Mouse (Mus musculus) neural tube, embryonic 11.5 days (tissue): Measurements from ENCODE around the gene Tmem200b. TPM values are rescaled to one million over a fixed set of nuclear protein-coding genes. Genes with fewer than 3 reads are reported as not detected.
A peak's percentile ranks its signal among the peaks of the same experiment; 100 is the strongest.

Experiments used
- ATAC-seq: fragments of 200-750 bp; cut with Nextera tagmentation; 2 replicates; pipeline ENCODE4 v1.8.0; 2017; ENCODE audit warnings: moderate number of reproducible peaks, mild to moderate bottlenecking, moderate TSS enrichment, moderate library complexity; ENCODE audit not compliant: insufficient read depth, low FRiP score, low TSS enrichment
- DNase-seq: peaks from one replicate; pipeline ENCODE4 v3.0.0-alpha.2; 2015; ENCODE audit warnings: low spot score
- H3K27ac ChIP-seq: fragments of 300-500 bp; sonication (generic); 2 replicates; pipeline ENCODE4 v1.5.1; 2014; ENCODE audit warnings: low read depth, mild to moderate bottlenecking, low read length
- H3K27me3 ChIP-seq: fragments of 300-500 bp; sonication (generic); 2 replicates; pipeline ENCODE4 v1.6.1; 2014; ENCODE audit warnings: mild to moderate bottlenecking, low read length, mixed read lengths; ENCODE audit not compliant: control insufficient read depth, insufficient read depth
- H3K36me3 ChIP-seq: fragments of 300-500 bp; sonication (generic); 2 replicates; pipeline ENCODE4 v1.6.1; 2014; ENCODE audit warnings: mild to moderate bottlenecking, low read length, moderate library complexity, mixed read lengths; ENCODE audit not compliant: control insufficient read depth, insufficient read depth
- H3K4me1 ChIP-seq: fragments of 300-500 bp; sonication (generic); 2 replicates; pipeline ENCODE4 v1.6.1; 2014; ENCODE audit warnings: low read length, mixed read lengths; ENCODE audit not compliant: control insufficient read depth, insufficient read depth
- H3K4me2 ChIP-seq: fragments of 300-500 bp; sonication (generic); 2 replicates; pipeline ENCODE4 v1.6.1; 2014; ENCODE audit warnings: low read depth, mild to moderate bottlenecking, moderate library complexity
- H3K4me3 ChIP-seq: fragments of 300-500 bp; sonication (generic); 2 replicates; pipeline ENCODE4 v1.5.1; 2014; ENCODE audit warnings: low read depth, low read length
- H3K9ac ChIP-seq: fragments of 300-500 bp; sonication (generic); 2 replicates; pipeline ENCODE4 v1.6.1; 2014; ENCODE audit warnings: mild to moderate bottlenecking, low read length
- H3K9me3 ChIP-seq: fragments of 300-500 bp; sonication (generic); 2 replicates; pipeline ENCODE4 v1.6.1; 2016; ENCODE audit warnings: low read length; ENCODE audit not compliant: control insufficient read depth
- WGBS: fragments of 180-500 bp; shearing (Covaris S2); extraction: QIAGEN DNeasy Blood & Tissue Kit; methylation state at CpG from one replicate; pipeline ENCODE4 v1.1.7; 2014; 5-methylcytosine and 5-hydroxymethylcytosine counted together
- polyA plus RNA-seq: library from polyadenylated mRNA; unstranded; fragments of >200 nt; fragmentation: Nextera tagmentation; extraction: Ambion mirVana; gene quantifications from 2 replicates; pipeline ENCODE4 v1.2.1, GENCODE M21; 2014

The Tmem200b gene
- polyA plus RNA-seq, 1 experiment from 2014 or later: 1.4 TPM

DNA sequence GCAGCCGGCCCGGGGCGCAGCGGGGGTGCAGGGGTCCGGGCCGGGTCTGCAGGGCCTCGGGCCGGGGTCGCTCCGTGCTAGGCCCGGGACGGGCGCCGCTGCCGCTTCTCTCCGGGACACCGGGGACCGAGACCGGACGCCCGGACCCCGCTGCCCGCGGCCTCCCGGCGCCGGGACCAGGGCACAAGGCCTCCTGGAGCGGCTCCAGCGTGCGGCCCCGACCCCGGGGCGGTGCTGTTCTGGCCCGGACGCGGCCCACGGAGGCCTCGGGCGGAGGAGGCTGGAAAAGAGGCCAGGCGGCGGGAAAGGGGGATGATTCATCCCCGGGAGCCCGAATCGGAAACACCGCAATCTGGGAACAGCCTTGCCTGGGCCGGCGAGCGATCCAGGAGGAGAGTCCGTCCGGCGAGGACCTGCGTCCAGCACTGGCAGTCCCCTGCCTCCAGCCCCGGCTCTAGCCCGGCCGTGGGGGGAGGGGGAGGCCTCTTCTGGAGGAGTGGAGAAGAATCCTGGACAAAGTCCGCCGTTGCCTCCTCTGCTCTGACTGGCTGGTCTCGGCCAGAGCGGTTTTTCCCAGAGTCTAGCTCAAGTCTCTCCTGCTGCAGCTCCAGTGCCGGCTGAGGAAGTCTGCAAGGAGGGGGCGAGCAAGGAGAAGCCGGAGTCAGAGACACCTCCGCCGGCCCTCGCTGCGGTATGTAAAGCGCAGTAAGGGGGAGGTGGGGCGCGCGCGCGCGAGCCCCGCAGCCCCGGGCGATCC lies 798 bp upstream of the Tmem200b start:
- Histone ChIP-seq H3K9me3 (no peaks in the 10 kb centered on the region), H3K4me1 (peaks cover 46% of the 10 kb centered on the region), H3K27me3 (peaks cover 59% of the 10 kb centered on the region), H3K36me3 (peaks cover 5% of the 10 kb centered on the region), H3K4me2 (peak overlapping the region; percentile 72), H3K27ac (peak overlapping the region; percentile 53), H3K4me3 (peak overlapping the region; percentile 50), H3K9ac (peak overlapping the region; percentile 52)
- whole genome bisulfite sequencing: under 1% methylated on average over 75 of the region's 76 CpGs
- DNase-seq: peak; percentile 74
- no peak for ATAC-seq

DNA sequence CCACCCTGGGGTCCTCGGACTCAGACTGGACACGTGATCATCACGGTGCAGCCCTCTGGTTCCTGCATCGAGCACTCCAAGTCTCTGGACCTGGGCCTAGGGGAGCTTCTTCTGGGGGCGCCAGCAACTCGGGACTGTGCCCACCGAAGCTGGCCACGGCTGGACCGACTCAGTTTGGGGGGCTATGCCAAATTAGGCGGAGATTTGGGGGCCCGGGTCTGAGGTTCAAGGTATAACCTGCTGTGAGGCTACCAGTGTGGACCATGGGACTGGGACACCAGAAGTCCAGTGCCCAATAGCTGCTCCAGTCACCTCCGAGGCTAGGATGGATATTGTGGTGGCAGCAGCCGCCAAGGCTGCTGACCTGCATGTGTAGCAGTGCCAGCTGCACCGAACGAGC lies 833 bp downstream of the Tmem200b start:
- peak overlapping the region; percentile 52 for H3K9ac ChIP-seq
- H3K4me3 ChIP-seq: peak overlapping the region; percentile 50
- peaks cover 41% of the 10 kb centered on the region for H3K4me1 ChIP-seq
- WGBS: 52% methylated on average over 15 of the region's 15 CpGs
- no peak overlapping the region for H3K27ac ChIP-seq
- DNase-seq (no peak), ATAC-seq (no peak)
- no peaks in the 10 kb centered on the region for H3K9me3 ChIP-seq
- H3K36me3 ChIP-seq: peaks cover 5% of the 10 kb centered on the region
- H3K27me3 ChIP-seq: peaks cover 54% of the 10 kb centered on the region
- peak overlapping the region; percentile 72 for H3K4me2 ChIP-seq

GRCm38 (mm10) chr4:131924096-131924810 lies 2.7 kb downstream of the Tmem200b start:
- Histone ChIP-seq H3K27ac (no peak overlapping the region), H3K9ac (no peak overlapping the region), H3K4me1 (peaks cover 31% of the 10 kb centered on the region), H3K4me3 (no peak overlapping the region), H3K36me3 (peaks cover 8% of the 10 kb centered on the region), H3K9me3 (no peaks in the 10 kb centered on the region), H3K4me2 (no peak overlapping the region), H3K27me3 (peaks cover 53% of the 10 kb centered on the region)
- 81% methylated on average over 6 of the region's 6 CpGs for WGBS
- no peak for DNase-seq
- no peak for ATAC-seq

- ATAC-seq: no peak
- 92% methylated on average over 6 of the region's 6 CpGs for WGBS
- Histone ChIP-seq H3K27ac (no peak overlapping the region), H3K4me3 (no peak overlapping the region), H3K9ac (no peak overlapping the region), H3K4me1 (no peaks in the 10 kb centered on the region), H3K27me3 (peaks cover 6% of the 10 kb centered on the region; the same call in 1 of the 2 replicates), H3K4me2 (no peak overlapping the region), H3K36me3 (peaks cover 12% of the 10 kb centered on the region), H3K9me3 (no peaks in the 10 kb centered on the region)
- DNase-seq: no peak
Measured at GRCm38 (mm10) chr4:131929146-131929545, 7.6 kb downstream of the Tmem200b start.

DNA sequence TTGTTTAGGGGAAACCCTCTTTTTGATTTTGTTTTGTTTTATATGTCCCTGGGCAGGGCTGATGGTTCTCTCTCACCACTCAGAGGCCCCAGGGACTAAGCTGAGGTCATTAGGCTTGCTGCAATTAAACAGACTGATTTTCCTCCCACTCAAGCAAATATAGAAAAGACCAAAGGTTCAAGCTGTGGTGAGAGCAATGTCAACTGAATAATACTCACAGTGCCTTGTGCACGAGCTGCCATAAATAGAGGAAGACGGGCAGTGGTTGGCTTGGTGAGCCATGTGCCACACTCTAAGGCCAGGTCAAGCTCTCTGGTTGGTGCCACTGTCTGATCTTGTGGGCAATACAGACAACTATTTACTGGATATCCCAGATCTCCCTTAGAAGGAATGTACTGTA lies 17.9 kb downstream of the Tmem200b start:
- Histone ChIP-seq H3K4me2 (no peak overlapping the region), H3K27ac (no peak overlapping the region), H3K4me1 (no peaks in the 10 kb centered on the region), H3K9me3 (no peaks in the 10 kb centered on the region), H3K36me3 (no peaks in the 10 kb centered on the region; the same call in none of the 2 replicates), H3K9ac (no peak overlapping the region), H3K4me3 (no peak overlapping the region), H3K27me3 (no peaks in the 10 kb centered on the region)
- 95% methylated on average over 2 of the region's 2 CpGs for WGBS
- DNase-seq (no peak), ATAC-seq (no peak)

DNA sequence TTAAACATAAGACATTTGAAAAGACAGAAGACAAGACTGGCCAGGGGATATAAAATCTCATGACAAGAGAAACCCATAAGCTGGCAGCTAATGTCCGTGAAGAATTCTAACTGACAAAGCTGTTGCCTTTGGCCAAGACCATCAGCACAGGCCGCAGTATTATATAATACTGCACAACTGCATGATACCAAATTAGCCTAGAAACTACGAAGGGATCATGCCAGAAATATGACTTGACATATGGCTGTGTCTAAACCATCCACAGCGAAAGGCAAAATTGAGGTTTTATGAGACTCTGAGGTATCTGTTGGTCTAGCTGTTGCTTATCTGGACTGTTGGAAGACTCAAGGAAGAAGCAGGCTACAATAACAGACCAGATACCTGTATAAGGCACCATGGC lies 19.3 kb downstream of the Tmem200b start:
- 96% methylated on average over 4 of the region's 4 CpGs for whole genome bisulfite sequencing
- Histone ChIP-seq H3K4me3 (no peak overlapping the region), H3K4me1 (no peaks in the 10 kb centered on the region), H3K9ac (no peak overlapping the region), H3K36me3 (no peaks in the 10 kb centered on the region), H3K27me3 (no peaks in the 10 kb centered on the region), H3K4me2 (no peak overlapping the region), H3K9me3 (no peaks in the 10 kb centered on the region), H3K27ac (no peak overlapping the region)
- DNase-seq (no peak), ATAC-seq (no peak)

DNA sequence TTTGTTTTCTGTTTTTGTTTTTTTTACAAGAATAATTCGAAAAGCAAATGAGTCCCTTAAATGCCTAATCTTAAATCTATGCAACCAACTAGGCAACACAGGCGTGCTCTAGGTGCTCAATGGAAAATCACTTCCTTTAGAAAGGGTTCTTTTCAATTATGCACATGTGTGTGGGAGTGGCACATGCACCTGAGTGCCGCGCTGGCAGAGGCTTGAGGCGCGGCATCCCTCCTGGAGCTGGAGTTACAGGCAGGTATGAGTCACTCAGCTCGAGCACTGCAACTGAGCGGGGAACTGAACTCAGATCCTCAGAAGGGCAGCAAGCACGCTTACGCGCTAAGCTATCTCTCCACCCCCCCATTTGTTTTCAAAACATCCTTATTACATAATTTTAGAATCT lies 26.3 kb downstream of the Tmem200b start:
- Histone ChIP-seq H3K27ac (no peak overlapping the region), H3K36me3 (no peaks in the 10 kb centered on the region), H3K4me2 (no peak overlapping the region), H3K27me3 (no peaks in the 10 kb centered on the region), H3K9me3 (no peaks in the 10 kb centered on the region), H3K4me3 (no peak overlapping the region), H3K4me1 (no peaks in the 10 kb centered on the region), H3K9ac (no peak overlapping the region)
- 88% methylated on average over 11 of the region's 11 CpGs for WGBS
- DNase-seq (no peak), ATAC-seq (no peak)

DNA sequence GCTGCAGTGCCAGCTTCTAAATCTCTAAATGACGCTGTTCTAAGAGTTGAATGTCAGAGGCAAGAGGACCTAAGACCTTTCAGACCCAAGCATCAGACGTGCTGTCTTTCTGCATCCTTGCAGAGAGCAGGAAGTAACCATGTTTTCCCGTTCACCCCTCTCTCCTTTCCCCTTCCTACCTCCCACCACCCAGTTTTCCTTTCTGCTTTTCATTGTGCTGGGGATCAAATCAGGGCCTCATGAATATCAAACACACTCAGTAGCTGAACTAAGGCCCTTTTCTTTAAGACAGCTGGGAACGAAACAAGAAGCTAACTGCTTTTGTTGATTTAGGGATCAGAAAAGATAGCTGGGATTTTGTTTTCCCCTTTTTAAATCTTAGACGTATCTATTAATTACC lies 28.3 kb downstream of the Tmem200b start:
- no peak overlapping the region for H3K4me2 ChIP-seq
- H3K4me3 ChIP-seq: no peak overlapping the region
- ATAC-seq (no peak), DNase-seq (no peak)
- 45% methylated on average over 5 of the region's 5 CpGs for WGBS
- H3K27me3 ChIP-seq: no peaks in the 10 kb centered on the region
- H3K27ac ChIP-seq: no peak overlapping the region
- H3K9me3 ChIP-seq: no peaks in the 10 kb centered on the region
- no peaks in the 10 kb centered on the region; the same call in 1 of the 2 replicates for H3K36me3 ChIP-seq
- no peak overlapping the region for H3K9ac ChIP-seq
- no peaks in the 10 kb centered on the region for H3K4me1 ChIP-seq

- Histone ChIP-seq H3K9me3 (no peaks in the 10 kb centered on the region), H3K9ac (no peak overlapping the region), H3K27me3 (no peaks in the 10 kb centered on the region), H3K36me3 (peaks cover 2% of the 10 kb centered on the region; the same call in 1 of the 2 replicates), H3K27ac (0 out of 2 replicates have a peak overlapping the region, but pooled peaks have one; percentile 6), H3K4me2 (no peak overlapping the region), H3K4me1 (no peaks in the 10 kb centered on the region), H3K4me3 (no peak overlapping the region)
- no peak for ATAC-seq
- DNase-seq: no peak
- whole genome bisulfite sequencing: 58% methylated on average over 8 of the region's 8 CpGs
Measured at GRCm38 (mm10) chr4:131950657-131951056, 29.1 kb downstream of the Tmem200b start.
